Mouse (Mus musculus) cerebellum, adult 2 months (tissue): ENCODE results near the gene Syn2.

ENCODE experiments used
- CTCF ChIP-seq: fragments of 200-500 bp; IDR thresholded peaks from 2 replicates; pipeline ENCODE4 v1.5.1; 2011; ENCODE audit warnings: low read depth, mild to moderate bottlenecking, control low read depth, low read length, moderate library complexity, borderline replicate concordance; ENCODE audit not compliant: insufficient read depth
- POLR2A ChIP-seq: fragments of 200-500 bp; IDR thresholded peaks from 2 replicates; pipeline ENCODE4 v1.6.1; 2011; ENCODE audit warnings: low read length, control low read depth, borderline replicate concordance; ENCODE audit not compliant: insufficient read depth

DNA sequence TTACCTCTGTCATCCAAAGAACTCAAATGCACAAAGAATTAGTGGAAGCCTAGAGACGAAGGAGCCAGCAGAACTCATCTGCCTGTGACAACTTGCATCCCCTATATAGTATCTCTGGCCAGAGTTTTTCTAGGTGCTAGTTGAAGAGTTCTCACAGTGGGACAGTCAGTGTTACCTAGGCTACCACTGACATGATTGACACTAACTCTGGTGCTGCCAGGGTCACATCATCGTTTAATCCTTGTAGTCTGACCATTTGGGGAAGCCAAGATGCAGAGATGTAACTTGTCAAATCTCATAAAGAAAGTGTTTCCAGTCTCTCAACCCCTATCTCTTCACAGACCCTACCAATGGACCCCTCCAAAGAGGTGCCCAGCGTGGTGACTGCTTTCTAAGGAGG is 136.6 kb downstream of the Syn2 start:
- no peak for TF ChIP-seq POLR2A
- TF ChIP-seq CTCF, result no peak
